Mouse (Mus musculus) embryonic facial prominence, embryonic 13.5 days (tissue): Measurements from ENCODE around the gene Tigd4. TPM values are rescaled to one million over a fixed set of nuclear protein-coding genes. Genes with fewer than 3 reads are reported as not detected.
A peak's percentile ranks its signal among the peaks of the same experiment; 100 is the strongest.
"Not testable (repeated sequence)": the region's sequence is repeated elsewhere in the genome, so short reads cannot be mapped to it uniquely, and the experiment has no call there.

ENCODE experiments used
- ATAC-seq: fragments of 200-750 bp; cut with Nextera tagmentation; 2 replicates; pipeline ENCODE4 v1.8.0; 2017; ENCODE audit warnings: low read depth; ENCODE audit not compliant: insufficient number of reproducible peaks, insufficient read depth, low FRiP score, low TSS enrichment
- H3K27ac ChIP-seq: fragments of 300-500 bp; sonication (generic); 2 replicates; pipeline ENCODE4 v1.5.1; 2015; ENCODE audit warnings: moderate library complexity, mild to moderate bottlenecking, inconsistent platforms
- H3K27me3 ChIP-seq: fragments of 300-500 bp; sonication (generic); 2 replicates; pipeline ENCODE4 v1.6.1; 2015; ENCODE audit warnings: mild to moderate bottlenecking, inconsistent platforms
- H3K36me3 ChIP-seq: fragments of 300-500 bp; sonication (generic); 2 replicates; pipeline ENCODE4 v1.6.1; 2015; ENCODE audit warnings: mild to moderate bottlenecking, inconsistent platforms
- H3K4me1 ChIP-seq: fragments of 300-500 bp; sonication (generic); 2 replicates; pipeline ENCODE4 v1.6.1; 2015; ENCODE audit warnings: inconsistent platforms
- H3K4me2 ChIP-seq: fragments of 300-500 bp; sonication (generic); 2 replicates; pipeline ENCODE4 v1.6.1; 2015; ENCODE audit warnings: moderate library complexity, mild to moderate bottlenecking, inconsistent platforms
- H3K4me3 ChIP-seq: fragments of 300-500 bp; sonication (generic); 2 replicates; pipeline ENCODE4 v1.5.1; 2015; ENCODE audit warnings: mild to moderate bottlenecking, inconsistent platforms
- H3K9ac ChIP-seq: fragments of 300-500 bp; sonication (generic); 2 replicates; pipeline ENCODE4 v1.6.1; 2015; ENCODE audit warnings: mild to moderate bottlenecking, inconsistent platforms
- H3K9me3 ChIP-seq: fragments of 300-500 bp; sonication (generic); 2 replicates; pipeline ENCODE4 v1.6.1; 2016; ENCODE audit warnings: inconsistent platforms
- WGBS: fragments of 180-500 bp; shearing (Covaris S2); methylation state at CpG from one replicate; pipeline ENCODE4 v1.1.7; 2015; ENCODE audit warnings: mixed read lengths; 5-methylcytosine and 5-hydroxymethylcytosine counted together
- polyA plus RNA-seq: library from polyadenylated mRNA; unstranded; fragments of >200 nt; fragmentation: Nextera tagmentation; extraction: Ambion mirVana; gene quantifications from 2 replicates; pipeline ENCODE4 v1.2.1, GENCODE M21; 2015

The Tigd4 gene
- polyA plus RNA-seq, result 0.10 and 0.27 TPM in 2 replicates

DNA sequence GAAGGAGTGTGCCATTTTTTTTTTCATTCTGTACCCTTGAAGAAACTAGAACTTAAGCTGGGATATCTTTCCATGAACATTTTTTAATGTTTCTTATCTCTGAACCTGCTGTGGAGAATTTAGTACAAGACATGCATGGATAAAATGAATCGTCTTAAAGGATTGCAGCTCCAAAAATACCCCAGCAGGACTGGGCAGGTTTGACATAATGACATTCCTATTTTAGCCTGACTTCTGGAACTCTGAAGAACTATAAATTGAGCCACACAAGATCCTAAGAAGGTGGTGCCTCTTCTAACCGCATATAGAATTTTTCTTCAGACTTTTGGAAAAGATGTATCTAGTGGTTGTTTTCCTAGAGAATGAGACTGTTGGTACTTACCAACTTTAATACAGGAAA is at the start of gene Tigd4:
Tigd4 (plus strand) TSS at position 301 of the 400 bp plus-strand sequence.
- no peak for ATAC-seq
- no peak within 1 kb of the TSS for H3K27ac ChIP-seq
- H3K27me3 ChIP-seq, result no peaks in the 10 kb centered on the region
- no peaks in the 10 kb centered on the region for H3K36me3 ChIP-seq
- no peak within 1 kb of the TSS for H3K4me2 ChIP-seq
- no peaks in the 10 kb centered on the region for H3K9me3 ChIP-seq
- no peak within 1 kb of the TSS for H3K9ac ChIP-seq
- H3K4me1 ChIP-seq, result peaks cover 14% of the 10 kb centered on the region; the same call in 1 of the 2 replicates
- H3K4me3 ChIP-seq, result no peak within 1 kb of the TSS
- 77% methylated on average over 2 of the region's 2 CpGs for WGBS

DNA sequence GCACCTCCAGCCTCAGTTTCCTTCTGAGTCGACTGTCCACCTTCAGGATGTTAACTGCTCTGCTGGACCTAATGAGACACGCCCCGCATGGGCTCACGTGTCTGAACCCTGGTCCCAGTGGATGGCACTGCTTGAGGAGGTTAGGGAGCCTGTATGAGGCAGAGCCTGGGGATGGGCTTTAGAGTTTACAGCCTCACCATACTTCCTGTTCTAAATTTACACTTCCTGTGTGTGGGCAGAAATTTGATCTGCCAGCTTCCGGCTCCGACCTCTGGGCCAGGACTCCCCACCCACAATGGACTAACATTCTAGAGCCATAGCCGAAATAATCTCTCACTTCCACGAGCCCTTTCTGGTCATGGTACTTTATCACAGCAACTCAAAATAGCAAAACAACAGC is 46.2 kb upstream of the Tigd4 start:
- Histone ChIP-seq H3K9ac (no peak overlapping the region), H3K4me1 (no peaks in the 10 kb centered on the region), H3K9me3 (no peaks in the 10 kb centered on the region), H3K36me3 (0 out of 2 replicates have a peak, but pooled peaks cover 4% of the 10 kb centered on the region), H3K27me3 (no peaks in the 10 kb centered on the region), H3K4me2 (no peak overlapping the region), H3K27ac (no peak overlapping the region), H3K4me3 (no peak overlapping the region)
- no peak for ATAC-seq
- WGBS, result 53% methylated on average over 8 of the region's 8 CpGs

DNA sequence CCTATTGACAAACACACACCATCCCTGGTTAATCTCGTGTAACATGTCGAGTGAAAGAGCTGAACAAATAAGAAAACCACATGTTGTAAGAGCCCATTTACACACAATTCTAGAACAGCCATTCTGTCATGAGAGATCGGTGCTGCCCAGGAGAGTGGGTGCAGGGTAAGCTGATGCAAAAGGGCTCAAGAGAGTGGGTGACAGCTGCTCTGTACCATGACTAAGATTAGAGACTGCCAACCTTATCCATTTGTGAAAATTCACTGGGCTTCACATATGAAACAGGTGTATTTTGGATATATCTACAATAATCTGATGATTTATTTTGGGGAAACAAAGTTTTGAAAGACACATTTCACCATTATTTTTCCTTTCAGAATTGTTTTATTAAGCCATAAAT is 37.6 kb upstream of the Tigd4 start:
- 82% methylated on average over 3 of the region's 3 CpGs for WGBS
- no peaks in the 10 kb centered on the region for H3K27me3 ChIP-seq
- ATAC-seq, result no peak
- H3K27ac ChIP-seq, result no peak overlapping the region
- no peak overlapping the region for H3K4me2 ChIP-seq
- H3K9me3 ChIP-seq, result no peaks in the 10 kb centered on the region
- no peak overlapping the region for H3K4me3 ChIP-seq
- H3K36me3 ChIP-seq, result no peaks in the 10 kb centered on the region
- H3K9ac ChIP-seq, result no peak overlapping the region
- H3K4me1 ChIP-seq, result peaks cover 5% of the 10 kb centered on the region

DNA sequence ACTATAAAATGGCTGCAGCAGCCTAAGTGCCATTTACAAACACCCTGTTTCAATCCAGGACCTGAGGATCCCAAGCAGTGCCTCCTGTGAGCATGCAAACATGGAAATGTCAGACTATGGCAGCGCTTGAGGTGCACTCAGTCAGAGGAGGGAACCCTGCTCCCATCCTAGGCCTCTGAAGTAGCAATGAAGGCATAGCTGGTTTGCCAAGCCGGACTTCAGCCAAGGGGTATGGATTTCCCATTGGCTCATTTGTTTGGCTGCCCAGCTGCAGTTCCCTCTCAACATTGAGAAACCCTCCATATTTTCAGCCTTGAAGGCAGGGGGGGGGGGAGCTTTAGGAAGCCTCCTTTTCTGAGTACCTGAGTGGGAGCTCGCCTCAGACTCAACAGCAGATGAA is 35.1 kb upstream of the Tigd4 start:
- H3K9ac ChIP-seq, result no peak overlapping the region
- H3K4me1 ChIP-seq, result peaks cover 5% of the 10 kb centered on the region
- no peaks in the 10 kb centered on the region for H3K36me3 ChIP-seq
- H3K9me3 ChIP-seq, result no peaks in the 10 kb centered on the region
- H3K27me3 ChIP-seq, result no peaks in the 10 kb centered on the region
- no peak overlapping the region for H3K27ac ChIP-seq
- no peak overlapping the region for H3K4me2 ChIP-seq
- ATAC-seq, result no peak
- 93% methylated on average over 3 of the region's 3 CpGs for WGBS
- no peak overlapping the region for H3K4me3 ChIP-seq

DNA sequence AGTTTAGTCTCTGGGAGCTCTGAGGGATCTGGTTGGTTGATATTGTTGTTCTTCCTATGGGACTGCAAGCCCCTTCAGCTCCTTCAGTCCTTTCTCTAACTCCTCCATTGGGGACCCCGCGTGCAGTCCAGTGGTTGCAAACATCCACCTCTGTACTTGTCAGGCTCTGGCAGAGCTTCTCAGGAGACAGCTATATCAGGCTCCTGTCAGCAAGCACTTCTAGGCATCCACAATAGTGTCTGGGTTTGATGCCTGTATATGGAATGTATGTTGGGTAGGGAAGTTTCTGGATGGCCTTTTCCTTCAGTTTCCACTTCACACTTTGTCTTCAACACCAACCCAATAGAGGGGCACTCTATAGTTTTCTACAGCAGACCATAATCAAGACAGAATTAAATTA is 30.5 kb upstream of the Tigd4 start:
- H3K4me3 ChIP-seq, H3K27ac ChIP-seq, H3K9me3 ChIP-seq, H3K4me1 ChIP-seq, H3K27me3 ChIP-seq, H3K4me2 ChIP-seq, ATAC-seq, H3K36me3 ChIP-seq, H3K9ac ChIP-seq: not testable (repeated sequence)
- 91% methylated on average over 2 of the region's 2 CpGs for WGBS

DNA sequence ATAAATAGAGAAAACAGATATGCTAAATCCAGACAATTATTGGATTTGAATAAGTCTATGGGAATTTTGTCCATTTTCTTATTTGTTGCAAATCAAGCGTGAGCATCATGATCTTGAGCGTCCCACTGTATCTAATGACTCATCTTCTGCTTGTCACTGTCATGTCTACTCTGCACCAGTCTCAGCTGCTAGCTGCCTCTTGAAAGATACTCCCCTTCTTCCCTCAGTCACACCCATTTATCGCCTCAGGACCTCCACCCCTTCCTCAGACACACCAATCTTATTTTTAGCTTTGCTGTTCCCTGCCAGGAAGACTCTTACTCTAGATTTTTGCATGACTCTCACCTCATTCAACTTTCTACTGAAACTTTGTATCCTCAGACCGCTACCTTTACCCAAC is 30.0 kb upstream of the Tigd4 start:
- H3K9me3 ChIP-seq, result no peaks in the 10 kb centered on the region
- WGBS, result 84% methylated on average over 4 of the region's 4 CpGs
- ATAC-seq, result no peak

DNA sequence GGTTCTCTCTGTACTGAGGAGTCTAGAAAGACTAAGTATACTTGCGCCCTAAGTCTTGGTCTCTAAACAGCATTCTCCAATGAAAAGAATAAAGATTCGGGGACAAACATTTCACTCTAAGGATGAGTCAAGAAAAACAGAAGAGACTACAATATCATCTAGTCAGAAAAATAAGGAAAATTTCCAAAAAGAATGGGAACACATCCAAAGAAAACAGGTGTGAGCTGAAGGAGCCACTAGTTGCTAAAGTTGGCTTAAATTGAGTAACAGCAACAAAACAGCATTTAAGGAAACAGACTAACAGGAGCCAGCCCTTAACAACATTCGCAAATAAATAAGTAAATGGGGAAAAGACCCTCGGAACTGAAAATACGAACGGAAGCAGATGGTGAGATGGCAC is 24.8 kb upstream of the Tigd4 start:
- Histone ChIP-seq H3K4me3 (no peak overlapping the region), H3K9ac (no peak overlapping the region), H3K27me3 (no peaks in the 10 kb centered on the region), H3K4me1 (peaks cover 10% of the 10 kb centered on the region), H3K9me3 (no peaks in the 10 kb centered on the region), H3K36me3 (0 out of 2 replicates have a peak, but pooled peaks cover 5% of the 10 kb centered on the region), H3K4me2 (no peak overlapping the region), H3K27ac (no peak overlapping the region)
- ATAC-seq, result no peak
- WGBS, result 88% methylated on average over 6 of the region's 6 CpGs

More for the DNA sequence above, 30.0 kb upstream of the Tigd4 start:
- no peaks in the 10 kb centered on the region for H3K4me1 ChIP-seq
- H3K36me3 ChIP-seq, result no peaks in the 10 kb centered on the region
- H3K4me2 ChIP-seq, result no peak overlapping the region
- no peak overlapping the region for H3K27ac ChIP-seq
- no peaks in the 10 kb centered on the region for H3K27me3 ChIP-seq
- H3K9ac ChIP-seq, result no peak overlapping the region
- H3K4me3 ChIP-seq, result no peak overlapping the region

DNA sequence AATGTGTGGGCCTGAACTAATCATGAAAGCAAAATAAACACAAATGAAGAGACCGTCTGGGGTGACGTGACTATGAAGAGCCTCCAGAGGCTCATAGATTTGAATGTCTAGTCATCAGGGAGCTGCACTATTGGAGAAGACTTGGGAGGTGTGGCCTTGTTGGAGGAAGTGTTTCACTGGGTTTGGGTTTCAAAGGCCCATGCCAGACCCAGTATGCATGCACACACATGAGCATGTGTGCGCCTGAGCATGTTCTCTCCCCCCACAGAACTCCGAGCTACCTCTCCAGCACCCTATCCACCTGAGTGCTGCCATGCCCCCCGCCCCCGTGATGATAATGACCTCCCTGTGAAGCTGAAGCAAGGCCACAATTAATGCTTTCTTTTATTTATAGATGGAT is 23.8 kb upstream of the Tigd4 start:
- Histone ChIP-seq H3K9me3 (no peaks in the 10 kb centered on the region), H3K36me3 (0 out of 2 replicates have a peak, but pooled peaks cover 5% of the 10 kb centered on the region), H3K27me3 (no peaks in the 10 kb centered on the region), H3K4me3 (no peak overlapping the region), H3K4me2 (no peak overlapping the region), H3K4me1 (peaks cover 10% of the 10 kb centered on the region), H3K9ac (no peak overlapping the region), H3K27ac (no peak overlapping the region)
- ATAC-seq, result no peak
- 67% methylated on average over 6 of the region's 6 CpGs for WGBS

DNA sequence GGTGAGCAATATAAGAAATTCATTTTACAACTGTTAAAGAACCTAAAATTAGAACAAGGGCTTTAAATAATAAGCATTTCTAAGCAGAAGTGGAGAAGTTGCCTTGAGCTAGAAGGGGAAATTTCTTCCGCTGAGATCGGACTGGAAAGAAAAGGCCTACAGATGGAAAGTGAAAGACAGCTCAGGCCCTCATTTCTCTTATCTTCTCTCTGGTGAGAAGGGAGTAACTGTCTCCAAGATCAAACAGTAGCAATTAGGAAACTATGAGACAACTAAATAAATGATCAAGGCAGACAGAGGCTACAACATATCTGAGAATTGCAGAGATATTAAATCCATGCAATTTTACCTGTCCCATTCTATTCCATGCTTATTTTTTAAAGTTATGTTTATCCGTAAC is 22.9 kb upstream of the Tigd4 start:
- Histone ChIP-seq H3K9ac (no peak overlapping the region), H3K4me1 (peaks cover 10% of the 10 kb centered on the region), H3K27me3 (no peaks in the 10 kb centered on the region), H3K27ac (no peak overlapping the region), H3K36me3 (0 out of 2 replicates have a peak, but pooled peaks cover 5% of the 10 kb centered on the region), H3K4me2 (no peak overlapping the region), H3K9me3 (no peaks in the 10 kb centered on the region), H3K4me3 (no peak overlapping the region)
- ATAC-seq, result no peak
- WGBS, result 69% methylated on average over 3 of the region's 3 CpGs

DNA sequence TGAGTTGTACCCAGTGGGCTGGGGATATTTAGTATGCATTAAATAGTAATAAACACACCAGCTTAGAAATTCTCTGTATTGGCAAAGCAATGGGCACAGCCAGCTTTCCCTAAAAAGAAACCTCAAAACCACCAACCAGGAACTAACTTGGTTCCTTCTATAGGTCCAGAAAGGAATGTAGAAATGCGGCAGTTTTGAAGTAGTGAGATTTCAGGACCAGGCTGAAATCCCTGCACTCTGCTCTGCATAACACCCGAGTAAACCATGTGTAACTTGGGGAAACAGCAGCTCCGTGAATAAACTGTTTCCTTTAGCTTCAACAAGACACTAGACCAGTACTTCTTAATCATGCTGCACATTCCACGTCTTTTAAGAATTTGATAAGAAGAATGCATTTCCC is 12.7 kb upstream of the Tigd4 start:
- Histone ChIP-seq H3K36me3 (no peaks in the 10 kb centered on the region), H3K4me3 (0 out of 2 replicates have a peak overlapping the region, but pooled peaks have one; percentile 92), H3K4me1 (peaks cover 22% of the 10 kb centered on the region), H3K4me2 (peak overlapping the region; percentile 86), H3K27me3 (no peaks in the 10 kb centered on the region), H3K9ac (no peak overlapping the region), H3K9me3 (no peaks in the 10 kb centered on the region), H3K27ac (no peak overlapping the region)
- WGBS, result 47% methylated on average over 4 of the region's 4 CpGs
- no peak for ATAC-seq

DNA sequence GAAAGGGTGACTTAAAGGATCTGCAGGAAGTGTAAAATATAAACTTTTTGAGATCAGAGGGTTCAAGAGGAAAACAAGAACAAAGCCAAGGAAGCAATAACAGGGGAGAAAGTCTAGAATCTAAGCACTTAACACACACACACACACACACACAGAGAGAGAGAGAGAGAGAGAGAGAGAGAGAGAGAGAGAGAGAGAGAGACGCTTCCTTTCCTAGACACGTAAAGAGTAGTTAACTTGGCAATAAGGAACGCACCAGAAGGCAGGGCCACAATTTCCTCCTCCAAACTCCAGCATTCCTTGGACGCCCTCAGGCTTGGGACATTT is 11.7 kb upstream of the Tigd4 start:
- H3K9ac ChIP-seq, result peak overlapping the region; percentile 88
- H3K27ac ChIP-seq, result peak overlapping the region; percentile 91
- H3K36me3 ChIP-seq, result no peaks in the 10 kb centered on the region
- H3K4me1 ChIP-seq, result peaks cover 22% of the 10 kb centered on the region
- H3K27me3 ChIP-seq, result no peaks in the 10 kb centered on the region
- H3K9me3 ChIP-seq, result no peaks in the 10 kb centered on the region
- ATAC-seq, result no peak
- 1% methylated on average over 4 of the region's 4 CpGs for WGBS
- peak overlapping the region; percentile 92 for H3K4me3 ChIP-seq
- peak overlapping the region; percentile 86 for H3K4me2 ChIP-seq

DNA sequence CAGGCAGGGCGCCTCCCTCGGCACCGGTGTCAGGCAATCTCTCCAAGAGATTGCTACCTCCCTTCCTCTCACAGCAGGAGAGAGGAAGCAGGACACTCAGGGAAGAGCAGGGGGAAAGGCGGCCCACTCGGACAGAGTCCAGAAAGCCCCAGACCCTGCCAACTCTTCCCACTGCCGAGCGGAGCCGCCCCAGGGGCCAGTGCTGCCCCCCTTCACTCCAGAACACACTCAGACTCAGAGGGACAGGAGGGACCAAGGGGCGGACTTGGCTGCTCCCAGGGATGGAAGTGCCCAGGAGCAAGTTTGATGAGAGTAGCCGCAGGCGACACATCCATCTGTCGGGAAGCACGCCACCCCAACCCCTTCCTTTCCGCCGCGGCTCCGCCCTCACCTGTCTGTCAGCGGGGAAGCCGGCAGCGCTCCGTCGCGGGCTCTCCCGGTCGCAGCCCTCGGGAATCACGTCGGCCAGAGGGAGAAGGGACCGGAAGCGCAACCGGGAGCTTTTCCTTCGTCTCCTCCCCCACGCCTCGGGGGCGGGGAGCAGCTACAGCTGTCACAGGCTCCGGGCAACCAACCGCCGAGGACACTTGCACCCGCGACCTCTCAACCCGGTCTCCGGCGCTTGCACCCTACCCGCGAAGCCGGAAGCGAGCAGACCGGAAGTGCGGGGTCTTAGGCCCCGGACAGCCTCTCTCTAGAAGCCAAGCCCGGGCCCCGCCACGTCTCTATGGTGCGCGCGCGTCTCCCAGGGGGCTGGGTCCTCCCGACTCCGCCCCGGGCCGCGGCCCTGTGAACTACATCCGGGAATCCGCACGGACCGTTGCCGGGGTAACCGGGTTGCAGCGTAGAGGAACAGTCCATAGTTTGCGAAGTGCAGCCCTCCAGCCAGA is 11.1 kb upstream of the Tigd4 start, which contains the start of gene Arfip1:
Arfip1 (minus strand) TSS at position 603 of the 890 bp plus-strand sequence.
- H3K9ac ChIP-seq, result peak within 1 kb of the TSS; percentile 88
- peak within 1 kb of the TSS; percentile 92 for H3K4me3 ChIP-seq
- H3K9me3 ChIP-seq, result no peaks in the 10 kb centered on the region
- H3K27me3 ChIP-seq, result no peaks in the 10 kb centered on the region
- H3K4me1 ChIP-seq, result peaks cover 22% of the 10 kb centered on the region
- peak within 1 kb of the TSS; percentile 91 for H3K27ac ChIP-seq
- peak within 1 kb of the TSS; percentile 86 for H3K4me2 ChIP-seq
- under 1% methylated on average over 60 of the region's 70 CpGs for WGBS
- H3K36me3 ChIP-seq, result no peaks in the 10 kb centered on the region
- ATAC-seq, result peak; percentile 98
